Mouse (Mus musculus) liver, embryonic 13.5 days (tissue): ENCODE data around the gene Parg. TPM values are rescaled to one million over a fixed set of nuclear protein-coding genes. Genes with fewer than 3 reads are reported as not detected.

Experiments used
- ATAC-seq: fragments of 200-750 bp; cut with Nextera tagmentation; 2 replicates; pipeline ENCODE4 v1.8.0; 2017; ENCODE audit warnings: low read depth, mild to moderate bottlenecking, moderate number of reproducible peaks, moderate library complexity
- DNase-seq: peaks from one replicate; pipeline ENCODE4 v3.0.0; 2022
- H3K27ac ChIP-seq: fragments of 300-500 bp; sonication (generic); 2 replicates; pipeline ENCODE4 v1.5.1; 2015; ENCODE audit warnings: moderate library complexity, mild to moderate bottlenecking, inconsistent platforms
- H3K27me3 ChIP-seq: fragments of 300-500 bp; sonication (generic); 2 replicates; pipeline ENCODE4 v1.6.1; 2015; ENCODE audit warnings: mild to moderate bottlenecking, inconsistent platforms
- H3K36me3 ChIP-seq: fragments of 300-500 bp; sonication (generic); 2 replicates; pipeline ENCODE4 v1.6.1; 2015; ENCODE audit warnings: mild to moderate bottlenecking, inconsistent platforms
- H3K4me1 ChIP-seq: fragments of 300-500 bp; sonication (generic); replicated peaks from 2 replicates; pipeline ENCODE4 v1.6.1; 2015; ENCODE audit warnings: inconsistent platforms
- H3K4me2 ChIP-seq: fragments of 300-500 bp; sonication (generic); 2 replicates; pipeline ENCODE4 v1.6.1; 2015; ENCODE audit warnings: inconsistent platforms, mild to moderate bottlenecking, moderate library complexity
- H3K4me3 ChIP-seq: fragments of 300-500 bp; sonication (generic); replicated peaks from 2 replicates; pipeline ENCODE4 v1.5.1; 2015; ENCODE audit warnings: mild to moderate bottlenecking, inconsistent platforms
- H3K9ac ChIP-seq: fragments of 300-500 bp; sonication (generic); 2 replicates; pipeline ENCODE4 v1.6.1; 2015; ENCODE audit warnings: mild to moderate bottlenecking, inconsistent platforms
- H3K9me3 ChIP-seq: fragments of 300-500 bp; sonication (generic); replicated peaks from 2 replicates; pipeline ENCODE4 v1.6.1; 2016; ENCODE audit warnings: inconsistent platforms
- WGBS: fragments of 180-500 bp; shearing (Covaris S2); methylation state at CpG from one replicate; pipeline ENCODE4 v1.1.7; 2015; ENCODE audit not compliant: insufficient replicate concordance; 5-methylcytosine and 5-hydroxymethylcytosine counted together
- polyA plus RNA-seq: library from polyadenylated mRNA; unstranded; fragments of >200 nt; fragmentation: Nextera tagmentation; extraction: Ambion mirVana; gene quantifications from 2 replicates; pipeline ENCODE4 v1.2.1, GENCODE M21; 2015

Parg gene
- polyA plus RNA-seq = 14.6 and 18.4 TPM in 2 replicates

DNA sequence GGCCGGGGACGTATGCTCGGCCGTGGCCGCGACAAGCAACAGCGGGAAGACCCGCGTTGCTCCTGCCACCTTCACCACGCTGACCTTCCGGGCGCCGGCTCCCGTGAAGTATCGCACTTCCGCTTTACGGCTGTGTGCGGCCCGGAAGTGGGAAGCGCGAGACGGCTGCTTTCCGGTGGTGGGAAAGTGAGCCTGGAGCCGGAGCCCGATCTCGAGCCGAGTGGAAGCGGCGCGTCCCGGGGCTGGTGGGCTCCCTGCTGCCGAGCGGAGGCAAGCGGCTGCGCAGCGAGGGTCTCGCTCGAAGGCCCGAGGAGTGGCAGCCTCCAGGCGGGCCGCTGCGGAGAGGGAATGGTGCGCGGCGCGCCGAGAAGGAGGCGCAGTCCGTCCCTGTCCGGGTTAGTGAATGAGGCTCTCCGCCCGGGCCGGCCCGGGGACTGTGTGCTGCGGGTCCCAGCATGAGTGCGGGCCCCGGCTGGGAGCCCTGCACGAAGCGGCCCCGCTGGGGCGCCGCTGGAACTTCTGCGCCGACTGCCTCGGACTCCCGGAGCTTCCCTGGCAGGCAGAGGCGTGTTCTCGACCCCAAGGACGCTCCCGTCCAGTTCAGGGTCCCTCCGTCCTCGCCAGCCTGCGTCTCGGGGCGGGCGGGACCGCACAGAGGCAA, at the start of gene Parg, which contains the start of gene Timm23:
Gene Parg, plus strand, starts transcription at position 159 of the 661 bp plus-strand sequence.
Gene Timm23, minus strand, starts transcription at position 108 of the 661 bp plus-strand sequence.
- Histone ChIP-seq H3K4me3 (peak within 1 kb of the TSS; percentile 99), H3K4me1 (peaks cover 40% of the 10 kb centered on the region), H3K36me3 (peaks cover 31% of the 10 kb centered on the region), H3K27ac (peak within 1 kb of the TSS; percentile 87), H3K9me3 (0 out of 2 replicates have a peak, but pooled peaks cover 4% of the 10 kb centered on the region), H3K9ac (peak within 1 kb of the TSS; percentile 98), H3K4me2 (peak within 1 kb of the TSS; percentile 92), H3K27me3 (no peaks in the 10 kb centered on the region)
- DNase-seq (peak; percentile 81), ATAC-seq (peak; percentile 91)
- under 1% methylated on average over 72 of the region's 77 CpGs for WGBS

DNA sequence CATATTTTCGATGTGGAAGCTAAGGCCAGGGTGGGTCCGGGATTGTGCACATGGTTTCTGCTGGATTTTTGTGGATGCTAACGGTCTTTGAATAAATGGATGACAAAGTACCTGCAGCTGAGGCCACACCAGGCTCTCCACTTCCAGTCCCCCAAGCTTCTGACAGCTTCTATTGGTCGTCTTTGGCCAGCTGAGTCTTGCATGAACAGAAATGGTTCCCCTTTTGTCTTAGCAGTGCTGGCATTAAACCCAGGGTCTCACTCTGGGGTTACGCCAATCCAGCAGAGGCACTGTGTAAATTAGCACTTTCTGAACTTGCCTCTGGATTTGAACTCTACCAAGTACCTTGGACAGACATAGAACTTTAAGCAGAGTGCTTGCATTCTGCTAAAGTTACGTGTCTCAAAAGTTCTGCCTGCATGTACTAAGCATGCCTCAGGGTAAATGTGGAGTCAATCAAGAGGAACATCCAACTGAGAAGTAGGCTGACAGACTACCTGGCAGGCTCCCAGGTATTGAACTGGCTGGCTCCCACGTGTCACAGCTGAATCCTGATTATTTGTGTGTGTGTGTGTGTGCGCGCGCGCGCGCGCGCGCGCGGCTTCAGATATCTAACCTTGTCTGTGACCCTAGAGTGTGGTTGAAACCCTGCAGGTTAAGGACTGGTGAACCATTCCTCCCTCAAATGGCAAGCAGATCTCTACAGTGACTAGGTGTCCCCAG, 49.3 kb upstream of the Parg start:
- Histone ChIP-seq H3K4me1 (peaks cover 3% of the 10 kb centered on the region; the same call in 1 of the 2 replicates), H3K36me3 (no peaks in the 10 kb centered on the region), H3K4me2 (no peak overlapping the region), H3K9ac (no peak overlapping the region), H3K27ac (no peak overlapping the region), H3K9me3 (peaks cover 4% of the 10 kb centered on the region), H3K27me3 (no peaks in the 10 kb centered on the region), H3K4me3 (no peak overlapping the region)
- DNase-seq = no peak
- 86% methylated on average over 18 of the region's 18 CpGs for WGBS
- ATAC-seq = no peak

DNA sequence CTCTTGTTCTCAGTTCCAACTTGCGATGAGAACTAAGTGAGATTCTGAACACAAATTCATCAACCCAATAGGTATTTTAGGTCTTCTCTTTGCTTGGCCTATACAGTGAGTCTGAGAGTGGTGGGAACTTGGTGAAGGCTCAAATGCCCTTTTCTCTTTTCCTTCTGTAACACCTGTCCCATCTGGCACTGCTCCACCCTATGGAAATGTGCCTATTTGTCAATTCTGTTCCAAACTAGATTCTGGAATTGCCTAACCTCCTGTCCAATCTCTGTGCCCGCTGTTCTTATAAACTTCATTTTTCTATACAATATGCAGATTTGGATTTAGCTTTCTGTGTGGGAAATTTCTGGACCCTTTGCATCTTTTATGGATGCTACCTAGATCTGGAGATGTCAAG, 48.6 kb upstream of the Parg start:
- H3K4me3 ChIP-seq = no peak overlapping the region

DNA sequence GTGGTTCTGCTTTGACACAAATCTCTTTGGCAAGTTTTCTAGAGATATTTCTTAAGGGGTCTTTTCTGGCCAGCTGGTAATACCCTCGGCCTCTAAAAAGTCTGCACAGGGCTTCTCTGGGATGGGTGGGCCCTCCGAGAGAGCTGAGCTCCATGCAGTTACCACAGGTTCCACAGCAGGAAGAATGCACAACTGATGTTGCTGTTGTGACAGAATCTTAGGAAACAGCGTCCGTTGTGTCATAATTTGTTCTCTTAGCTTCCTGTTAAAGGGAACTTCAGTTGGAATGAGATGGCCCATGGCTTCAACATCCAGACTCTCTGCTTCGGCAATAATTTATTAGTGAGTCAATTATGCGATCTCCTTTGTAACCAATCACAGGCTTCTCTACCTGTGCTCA, 47.0 kb upstream of the Parg start:
- Histone ChIP-seq H3K4me1 (peaks cover 11% of the 10 kb centered on the region), H3K9me3 (no peaks in the 10 kb centered on the region), H3K4me3 (no peak overlapping the region), H3K27ac (no peak overlapping the region), H3K9ac (no peak overlapping the region), H3K36me3 (no peaks in the 10 kb centered on the region), H3K4me2 (no peak overlapping the region), H3K27me3 (no peaks in the 10 kb centered on the region)
- no peak for ATAC-seq
- DNase-seq = no peak
- 75% methylated on average over 6 of the region's 6 CpGs for WGBS

More for the DNA sequence above, 48.6 kb upstream of the Parg start:
- 79% methylated on average over 2 of the region's 2 CpGs for WGBS
- H3K4me1 ChIP-seq = 0 out of 2 replicates have a peak, but pooled peaks cover 3% of the 10 kb centered on the region
- no peak overlapping the region for H3K9ac ChIP-seq
- DNase-seq = no peak
- no peak for ATAC-seq
- H3K27ac ChIP-seq = no peak overlapping the region
- H3K27me3 ChIP-seq = no peaks in the 10 kb centered on the region
- no peak overlapping the region for H3K4me2 ChIP-seq
- H3K36me3 ChIP-seq = no peaks in the 10 kb centered on the region
- no peaks in the 10 kb centered on the region for H3K9me3 ChIP-seq

DNA sequence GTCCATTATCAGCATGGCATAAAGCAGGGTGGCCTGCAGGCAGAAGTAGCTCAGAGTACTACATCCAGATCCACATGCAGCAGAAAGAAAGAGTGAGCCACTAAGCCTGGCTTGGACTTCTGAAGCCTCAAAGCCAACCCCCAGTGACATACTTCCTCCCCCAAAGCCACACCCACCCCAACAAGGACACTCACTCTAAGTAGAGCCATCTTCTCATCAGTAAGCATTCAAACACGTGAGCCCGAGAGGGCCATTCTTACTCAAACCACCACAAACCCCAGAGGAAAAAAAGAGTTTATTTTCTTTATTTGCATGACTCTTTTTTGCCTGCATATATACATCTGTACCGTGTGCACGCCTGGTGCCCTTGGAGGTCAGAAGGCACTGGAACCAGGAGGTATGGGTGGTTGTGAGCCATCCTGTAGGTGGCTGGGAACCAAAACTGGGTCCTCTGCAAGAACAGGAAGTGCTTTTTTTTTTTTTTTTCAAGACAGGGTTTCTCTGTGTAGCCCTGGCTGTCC, 42.5 kb upstream of the Parg start:
- H3K9me3 ChIP-seq = no peaks in the 10 kb centered on the region
- H3K36me3 ChIP-seq = 0 out of 2 replicates have a peak, but pooled peaks cover 6% of the 10 kb centered on the region
- ATAC-seq = peak; percentile 11
- H3K4me2 ChIP-seq = peak overlapping the region; percentile 79
- no peak for DNase-seq
- peak overlapping the region; percentile 89 for H3K4me3 ChIP-seq
- H3K4me1 ChIP-seq = peaks cover 51% of the 10 kb centered on the region
- H3K9ac ChIP-seq = peak overlapping the region; percentile 96
- no peaks in the 10 kb centered on the region for H3K27me3 ChIP-seq
- H3K27ac ChIP-seq = peak overlapping the region; percentile 98
- 27% methylated on average over 4 of the region's 4 CpGs for WGBS

DNA sequence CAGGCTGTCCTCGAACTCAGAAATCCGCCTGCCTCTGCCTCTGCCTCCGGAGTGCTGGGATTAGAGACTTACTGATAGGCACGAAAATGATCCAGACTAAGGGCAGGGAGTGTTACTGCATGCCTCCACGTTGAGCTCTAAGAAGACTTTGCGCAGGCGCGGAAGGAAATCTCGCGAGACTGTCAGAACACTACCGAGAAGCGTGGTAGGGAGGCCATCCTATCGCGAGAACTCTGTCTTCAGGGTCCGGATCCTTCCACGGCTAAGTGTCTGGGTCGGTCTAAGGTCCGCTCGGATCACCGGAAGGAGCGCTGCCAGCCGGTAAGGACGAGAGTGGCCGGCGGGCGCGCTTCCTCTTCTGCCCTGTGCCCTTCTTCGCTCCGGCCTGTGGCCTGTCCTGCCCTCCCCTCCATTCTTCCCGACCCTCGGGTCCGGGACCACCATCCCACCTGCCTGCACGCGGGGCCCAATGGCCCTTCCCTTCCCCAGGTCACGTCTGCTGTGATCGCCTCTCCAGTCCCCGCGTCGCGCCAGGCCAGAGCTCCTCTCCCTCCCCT, 42.0 kb upstream of the Parg start, which contains the start of gene Ncoa4:
Gene Ncoa4, plus strand, starts transcription at position 176 of the 557 bp plus-strand sequence.
- Histone ChIP-seq H3K4me1 (peaks cover 56% of the 10 kb centered on the region), H3K36me3 (0 out of 2 replicates have a peak, but pooled peaks cover 6% of the 10 kb centered on the region), H3K9ac (peak within 1 kb of the TSS; percentile 96), H3K4me3 (peak within 1 kb of the TSS; percentile 89), H3K9me3 (no peaks in the 10 kb centered on the region), H3K27me3 (no peaks in the 10 kb centered on the region), H3K4me2 (peak within 1 kb of the TSS; percentile 79), H3K27ac (peak within 1 kb of the TSS; percentile 98)
- peak; percentile 98 for DNase-seq
- under 1% methylated on average over 40 of the region's 40 CpGs for WGBS
- peak; percentile 92 for ATAC-seq

DNA sequence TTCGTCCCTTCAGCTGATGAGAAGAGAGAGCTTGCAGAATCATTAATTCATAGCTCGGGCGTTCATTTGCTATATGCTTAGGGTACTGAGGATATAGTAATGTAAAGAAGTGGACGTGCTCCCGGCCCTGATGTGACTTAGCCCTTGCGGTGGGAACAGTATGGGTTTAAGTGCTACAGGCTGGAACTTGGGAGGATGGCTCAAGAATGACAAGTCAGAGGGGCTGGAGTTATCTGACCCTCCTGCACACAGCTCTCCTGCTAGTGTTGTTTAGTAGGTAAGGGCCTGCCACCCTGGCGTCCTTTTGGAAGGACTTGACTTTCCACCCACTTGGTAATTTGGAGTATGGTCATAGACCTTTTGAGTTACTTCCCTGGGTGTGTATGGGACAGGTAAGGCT, 41.2 kb upstream of the Parg start:
- WGBS = 10% methylated on average over 7 of the region's 7 CpGs
- Histone ChIP-seq H3K27me3 (no peaks in the 10 kb centered on the region), H3K9ac (peak overlapping the region; percentile 96), H3K27ac (peak overlapping the region; percentile 98), H3K9me3 (no peaks in the 10 kb centered on the region), H3K4me1 (peaks cover 64% of the 10 kb centered on the region), H3K4me2 (peak overlapping the region; percentile 79), H3K36me3 (0 out of 2 replicates have a peak, but pooled peaks cover 6% of the 10 kb centered on the region), H3K4me3 (peak overlapping the region; percentile 89)
- DNase-seq (no peak), ATAC-seq (peak; percentile 16; the same call in 1 of the 2 replicates)

DNA sequence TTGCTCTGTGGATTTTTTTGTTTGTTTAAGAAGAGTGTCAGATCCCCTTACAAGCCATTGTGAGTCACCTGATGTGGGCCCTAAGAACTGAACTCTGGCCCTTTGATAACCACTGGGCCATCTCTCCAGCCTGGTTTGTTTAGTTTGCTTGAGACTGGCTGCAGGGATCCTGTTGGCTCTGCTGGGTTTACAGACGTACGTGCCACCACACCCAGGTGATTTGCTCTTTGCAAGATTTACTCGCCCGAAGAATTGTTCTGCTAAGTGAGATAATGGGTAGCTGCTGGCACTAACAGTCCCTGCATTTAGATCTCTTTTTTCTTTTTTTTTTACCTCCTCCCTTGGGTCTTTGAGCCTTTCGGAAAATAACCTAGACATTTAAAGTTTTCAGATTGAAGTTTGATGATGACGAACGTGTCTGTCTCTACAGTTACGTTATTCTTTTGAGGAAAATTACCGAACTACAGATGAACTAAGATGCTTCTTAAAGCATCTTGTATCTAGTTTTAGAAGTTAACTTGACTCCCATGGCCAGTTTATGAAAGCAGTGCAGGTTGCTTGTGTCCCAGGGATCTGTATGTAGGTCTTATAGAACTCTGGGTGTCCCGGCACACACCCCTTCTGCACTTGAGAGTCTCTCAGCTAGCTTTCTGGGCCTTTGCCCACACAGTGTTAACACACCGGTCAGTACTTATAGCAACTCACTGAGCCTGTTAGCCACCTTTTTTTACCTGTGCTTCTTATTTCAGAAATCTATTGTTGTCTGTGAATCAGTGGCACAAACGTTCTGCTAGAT, 40.5 kb upstream of the Parg start:
- no peaks in the 10 kb centered on the region for H3K9me3 ChIP-seq
- DNase-seq = peak; percentile 59
- 0 out of 2 replicates have a peak, but pooled peaks have one; percentile 11 for ATAC-seq
- H3K27ac ChIP-seq = peak overlapping the region; percentile 98
- H3K4me3 ChIP-seq = peak overlapping the region; percentile 89
- peaks cover 68% of the 10 kb centered on the region for H3K4me1 ChIP-seq
- H3K4me2 ChIP-seq = peak overlapping the region; percentile 79
- 0 out of 2 replicates have a peak, but pooled peaks cover 6% of the 10 kb centered on the region for H3K36me3 ChIP-seq
- H3K27me3 ChIP-seq = no peaks in the 10 kb centered on the region
- peak overlapping the region; percentile 96 for H3K9ac ChIP-seq
- 50% methylated on average over 12 of the region's 12 CpGs for WGBS

DNA sequence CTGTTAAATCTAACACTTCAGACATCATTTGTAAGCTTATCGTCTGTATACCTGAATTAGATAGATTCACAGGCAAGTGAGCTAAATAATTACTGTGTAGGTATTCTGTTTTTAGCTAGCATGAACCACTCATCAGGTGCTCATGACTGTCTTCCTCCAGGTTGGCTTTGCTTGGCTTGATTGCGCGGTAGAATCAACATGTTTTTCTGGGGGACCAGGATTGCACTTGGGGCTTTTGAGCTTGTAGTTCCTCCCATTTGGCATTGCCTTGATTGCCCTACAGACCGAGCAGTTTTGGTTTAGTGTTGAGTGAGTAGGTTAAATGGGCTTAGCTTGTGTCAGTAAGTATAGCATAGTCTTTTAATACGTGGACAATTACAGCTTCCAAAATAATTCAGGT, 39.5 kb upstream of the Parg start:
- H3K36me3 ChIP-seq = 0 out of 2 replicates have a peak, but pooled peaks cover 6% of the 10 kb centered on the region
- peak overlapping the region; percentile 98 for H3K27ac ChIP-seq
- H3K4me3 ChIP-seq = peak overlapping the region; percentile 89; the same call in 1 of the 2 replicates
- DNase-seq (no peak), ATAC-seq (no peak)
- peak overlapping the region; percentile 96 for H3K9ac ChIP-seq
- no peaks in the 10 kb centered on the region for H3K27me3 ChIP-seq
- peaks cover 76% of the 10 kb centered on the region for H3K4me1 ChIP-seq
- H3K4me2 ChIP-seq = peak overlapping the region; percentile 79
- H3K9me3 ChIP-seq = no peaks in the 10 kb centered on the region
- WGBS = 84% methylated on average over 5 of the region's 5 CpGs

DNA sequence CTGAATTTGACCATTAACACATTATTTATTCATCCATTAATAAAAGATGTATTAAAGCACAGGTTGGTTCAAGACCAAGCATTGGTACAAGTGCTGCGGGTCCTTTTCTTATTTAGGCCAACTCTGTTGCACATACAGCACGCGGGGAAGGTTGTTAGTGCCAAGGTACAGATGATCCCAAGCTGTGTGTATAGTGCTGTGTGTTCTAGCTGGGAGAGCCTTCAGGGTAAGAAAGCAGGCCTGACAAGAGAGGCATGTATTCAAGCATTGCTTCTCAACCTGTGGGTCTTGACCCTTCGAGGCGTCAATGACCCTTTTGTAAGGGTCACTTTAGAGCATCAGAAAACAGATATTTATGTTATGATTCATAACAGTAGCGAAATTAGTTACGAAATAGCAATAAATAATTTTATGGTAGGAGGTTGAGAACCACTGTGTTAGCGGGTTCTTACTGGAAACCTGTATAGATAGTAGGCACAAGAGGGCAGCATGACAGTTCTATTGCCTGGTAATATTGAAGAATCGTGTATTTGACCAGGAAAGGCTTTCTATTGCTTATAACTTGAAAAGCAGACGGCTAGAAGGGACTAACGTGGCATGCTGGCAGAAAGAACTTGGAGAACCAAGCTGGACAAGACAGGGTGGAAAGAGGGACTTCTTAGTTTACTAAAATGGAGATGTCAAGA, 38.4 kb upstream of the Parg start:
- Histone ChIP-seq H3K9me3 (no peaks in the 10 kb centered on the region), H3K4me3 (0 out of 2 replicates have a peak overlapping the region, but pooled peaks have one; percentile 70), H3K4me2 (peak overlapping the region; percentile 80), H3K4me1 (peaks cover 88% of the 10 kb centered on the region), H3K27me3 (no peaks in the 10 kb centered on the region), H3K36me3 (0 out of 2 replicates have a peak, but pooled peaks cover 6% of the 10 kb centered on the region), H3K27ac (peak overlapping the region; percentile 98), H3K9ac (peak overlapping the region; percentile 77)
- DNase-seq = no peak
- 78% methylated on average over 11 of the region's 11 CpGs for WGBS
- ATAC-seq = no peak
